Mouse (Mus musculus) megakaryocyte, embryonic 14.5 days (primary cell): Measurements from ENCODE around the gene Plekhd1.

ENCODE experiments used
- FLI1 ChIP-seq: IDR thresholded peaks from 2 replicates; pipeline ENCODE4 v1.6.1; 2012; ENCODE audit warnings: low read length, inconsistent platforms, mixed read lengths
- GATA1 ChIP-seq: IDR thresholded peaks from 3 replicates; pipeline ENCODE4 v1.6.1; 2012; ENCODE audit warnings: mixed read lengths, low read length, inconsistent platforms, borderline replicate concordance

- TF ChIP-seq GATA1, result no peak
- no peak for TF ChIP-seq FLI1
Measured at GRCm38 (mm10) chr12:80720507-80720906, 28.1 kb downstream of the Plekhd1 start.
